Mouse (Mus musculus): ENCODE data around the gene Dgkg.
A peak's percentile ranks its signal among the peaks of the same experiment; 100 is the strongest.

Dgkg gene

DNA sequence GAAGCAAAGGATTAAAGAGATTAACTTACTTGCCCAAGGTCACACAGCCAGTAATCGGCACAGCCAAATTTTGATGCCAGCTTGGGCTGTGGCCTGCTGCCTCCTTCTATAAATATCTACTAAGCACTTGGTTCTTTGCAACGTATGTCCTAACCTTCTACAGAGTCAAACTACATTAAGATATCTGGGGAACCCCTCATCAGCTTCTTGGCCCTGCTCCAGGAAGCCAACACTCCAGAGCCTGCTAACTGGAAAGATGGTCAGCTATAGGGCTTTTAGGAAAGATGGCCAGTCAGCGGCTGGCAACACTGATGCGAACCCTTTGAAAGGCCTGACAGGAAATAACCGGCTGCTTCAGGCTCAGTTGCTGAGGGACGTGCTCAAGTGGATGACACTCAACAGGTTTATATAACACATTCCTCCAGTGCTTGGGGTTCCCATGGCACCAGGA, 114.3 kb downstream of the Dgkg start:
- peak; percentile 70 to 81 for DNase-seq

DNA sequence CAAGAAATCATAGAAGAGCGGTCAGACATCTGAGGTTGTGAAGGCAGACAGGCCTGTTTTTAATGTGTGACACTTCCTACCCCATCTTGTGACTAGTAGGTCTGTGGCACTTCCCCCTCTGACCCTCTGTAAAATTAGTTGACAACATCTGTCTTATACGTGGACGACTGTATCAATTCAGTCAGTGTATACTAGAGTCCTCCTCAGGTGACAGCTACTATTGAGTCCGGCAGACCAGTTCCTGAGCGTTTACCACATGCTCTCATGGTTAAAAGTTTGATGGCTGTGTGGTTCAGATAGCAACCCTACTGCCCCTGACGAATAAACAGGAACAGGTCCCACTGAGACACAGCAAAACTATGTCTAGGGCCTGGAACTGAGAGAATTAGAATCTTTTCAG, 117.7 kb downstream of the Dgkg start:
- DNase-seq = no peak

GRCm38 (mm10) chr16:22536581-22537160, 120.3 kb downstream of the Dgkg start:
- DNase-seq = peak; percentile 73 to 74

GRCm38 (mm10) chr16:22533087-22533486, 123.9 kb downstream of the Dgkg start:
- no peak for DNase-seq

GRCm38 (mm10) chr16:22531834-22532233, 125.2 kb downstream of the Dgkg start:
- DNase-seq = peak in 1 of 2 experiments; percentile 54

DNA sequence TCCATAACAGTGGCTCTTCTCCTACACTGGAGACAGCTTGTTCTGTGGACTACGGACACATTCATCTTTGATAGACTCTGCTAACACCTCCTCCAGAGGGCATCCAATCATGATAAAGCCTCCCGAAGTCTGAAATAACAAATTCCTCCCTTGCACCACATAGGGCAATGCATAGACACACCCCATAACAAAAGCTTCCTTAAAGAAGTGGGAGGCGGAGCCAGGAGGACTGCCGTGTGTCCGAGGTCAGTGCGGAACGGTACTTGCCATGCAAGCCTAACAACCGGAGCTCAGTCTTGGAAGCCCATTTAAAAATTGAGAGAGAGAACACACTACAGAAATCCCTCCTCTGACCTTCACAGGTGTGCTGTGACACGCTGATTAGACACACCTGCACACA, 126.0 kb downstream of the Dgkg start:
- peak in 1 of 2 experiments; percentile 48 for DNase-seq

GRCm38 (mm10) chr16:22527499-22527939, 129.5 kb downstream of the Dgkg start:
- no peak for DNase-seq

DNA sequence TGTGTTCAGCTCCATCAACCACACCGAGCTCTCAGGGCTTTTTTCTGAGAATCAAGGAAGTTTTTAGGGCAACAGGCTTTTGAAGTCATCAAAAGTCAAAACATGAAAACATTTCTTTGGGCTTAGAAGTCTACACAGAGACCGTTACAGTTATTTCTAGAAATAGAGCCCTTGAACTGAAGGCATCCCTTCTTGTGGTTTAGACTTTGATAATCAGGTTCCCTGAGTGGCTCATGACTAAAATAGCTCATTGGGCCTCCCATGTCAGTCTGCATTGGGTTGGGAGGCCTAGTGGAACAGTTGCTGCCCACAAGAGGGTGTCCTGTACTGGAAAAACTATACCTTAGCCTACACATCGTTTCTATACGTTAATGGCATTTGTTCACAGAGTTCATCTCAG, 130.6 kb downstream of the Dgkg start:
- DNase-seq = no peak

GRCm38 (mm10) chr16:22517431-22518384, 139.3 kb downstream of the Dgkg start:
- DNase-seq = peak; percentile 51 to 63

DNA sequence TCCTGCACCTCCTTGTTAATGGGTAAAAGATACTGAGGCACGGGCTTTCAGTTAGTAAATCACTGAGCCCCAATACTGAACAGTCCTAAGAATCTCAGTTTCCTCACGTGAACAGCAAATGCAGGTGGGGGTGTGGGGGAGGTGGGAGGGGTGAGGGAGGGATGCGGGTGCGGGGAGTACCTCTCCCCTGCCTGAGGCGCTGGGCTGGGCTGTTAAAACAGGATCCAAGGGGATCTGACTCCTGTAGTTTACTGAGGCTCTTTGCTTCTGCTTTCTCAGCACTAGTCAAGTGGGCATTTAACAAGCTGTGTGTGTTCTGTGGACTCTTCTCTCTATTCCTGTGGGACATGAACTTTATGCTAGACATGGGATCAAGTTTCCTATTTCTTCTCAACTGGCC, 141.5 kb downstream of the Dgkg start:
- no peak for DNase-seq

- DNase-seq = peak; percentile 33 to 64
These were observed 146.0 kb downstream of the Dgkg start for GRCm38 (mm10) chr16:22510861-22511637.

- DNase-seq = no peak
These were observed 148.0 kb downstream of the Dgkg start for GRCm38 (mm10) chr16:22508936-22509563.

- DNase-seq = no peak
These were observed 151.4 kb downstream of the Dgkg start for GRCm38 (mm10) chr16:22505656-22506055.

- DNase-seq = peak; percentile 20 to 47
These were observed 152.2 kb downstream of the Dgkg start for GRCm38 (mm10) chr16:22504851-22505250.

DNA sequence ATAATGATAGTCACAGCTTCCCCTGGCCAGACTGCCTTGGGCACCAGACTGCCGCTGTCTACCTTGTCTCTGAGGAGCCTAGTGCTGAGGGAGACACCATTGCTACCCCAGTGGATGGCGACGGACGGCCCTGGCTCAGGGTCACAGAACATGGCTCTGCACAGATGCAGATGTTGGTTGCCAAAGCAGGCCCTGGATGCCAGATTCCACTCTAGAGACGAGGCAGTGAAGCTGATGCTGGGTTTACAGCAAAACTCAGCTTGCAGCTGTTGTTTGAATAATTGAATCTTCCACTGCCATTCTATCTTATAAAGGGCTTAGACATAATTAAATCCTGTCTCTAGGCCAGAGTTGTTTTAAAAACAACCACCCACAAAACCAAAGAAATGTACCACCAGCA, 153.0 kb downstream of the Dgkg start:
- no peak for DNase-seq

- DNase-seq = no peak
These were observed 153.6 kb downstream of the Dgkg start for GRCm38 (mm10) chr16:22503467-22503866.

DNA sequence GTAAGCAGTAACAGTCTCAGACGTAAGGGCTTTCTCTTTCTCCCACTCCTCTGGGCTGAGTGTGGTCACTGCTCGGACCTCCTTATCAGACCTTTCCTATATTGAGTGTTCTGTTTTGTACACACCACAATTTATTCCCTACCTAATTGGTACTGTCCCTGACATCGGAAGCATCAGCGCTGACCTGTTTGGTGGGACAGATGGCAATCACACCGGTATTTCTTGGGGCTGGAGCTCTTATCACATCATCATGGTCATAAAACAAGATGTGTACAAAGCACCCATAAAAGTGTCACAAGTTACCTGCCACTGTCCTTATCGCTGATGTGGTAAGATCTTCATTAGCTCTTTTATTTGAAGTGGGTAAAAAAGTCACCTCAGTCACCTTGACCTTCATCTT, 155.2 kb downstream of the Dgkg start:
- DNase-seq = no peak

- DNase-seq = no peak
These were observed 156.5 kb downstream of the Dgkg start for GRCm38 (mm10) chr16:22500561-22500960.

GRCm38 (mm10) chr16:22499951-22500350, 157.1 kb downstream of the Dgkg start:
- no peak for DNase-seq

DNA sequence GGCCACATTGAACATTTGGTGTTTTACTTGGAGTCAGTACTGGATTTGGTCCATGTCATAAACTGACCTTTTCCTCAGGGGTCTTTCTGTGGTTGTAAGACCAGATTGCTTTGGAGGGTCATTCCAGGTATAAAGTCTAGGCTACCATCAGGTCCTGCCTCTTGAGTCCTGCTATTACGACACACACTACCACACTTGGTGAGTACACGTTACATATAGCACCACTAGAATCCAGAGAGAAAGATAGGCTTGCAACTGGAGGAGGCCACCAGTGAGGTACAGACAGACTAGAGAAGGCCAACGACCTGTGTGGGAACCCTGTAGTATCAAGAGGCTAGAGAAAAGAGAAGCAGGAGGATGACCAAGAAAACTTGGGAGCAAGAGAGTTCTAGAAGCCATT, 157.6 kb downstream of the Dgkg start:
- peak in 1 of 2 experiments; percentile 33 for DNase-seq

GRCm38 (mm10) chr16:22497976-22498375, 159.0 kb downstream of the Dgkg start:
- DNase-seq = no peak

GRCm38 (mm10) chr16:22495259-22495658, 161.8 kb downstream of the Dgkg start:
- DNase-seq = no peak

- no peak for DNase-seq
These were observed 162.2 kb downstream of the Dgkg start for GRCm38 (mm10) chr16:22494815-22495214.
